Mouse (Mus musculus) small intestine, adult 2 months (tissue): ENCODE results near the gene Mlycd.

Experiments
- CTCF ChIP-seq: fragments of 200-500 bp; IDR thresholded peaks from 2 replicates; pipeline ENCODE4 v1.5.1; 2012; ENCODE audit warnings: low read depth, mild to moderate bottlenecking, control low read depth, inconsistent platforms, low read length, moderate library complexity, mixed read lengths; ENCODE audit not compliant: insufficient replicate concordance, insufficient read length; ENCODE audit errors: extremely low read depth
- POLR2A ChIP-seq: fragments of 200-500 bp; IDR thresholded peaks from 2 replicates; pipeline ENCODE4 v1.6.1; 2012; ENCODE audit warnings: low read depth, mild to moderate bottlenecking, control low read depth, inconsistent platforms, low read length, moderate library complexity

DNA sequence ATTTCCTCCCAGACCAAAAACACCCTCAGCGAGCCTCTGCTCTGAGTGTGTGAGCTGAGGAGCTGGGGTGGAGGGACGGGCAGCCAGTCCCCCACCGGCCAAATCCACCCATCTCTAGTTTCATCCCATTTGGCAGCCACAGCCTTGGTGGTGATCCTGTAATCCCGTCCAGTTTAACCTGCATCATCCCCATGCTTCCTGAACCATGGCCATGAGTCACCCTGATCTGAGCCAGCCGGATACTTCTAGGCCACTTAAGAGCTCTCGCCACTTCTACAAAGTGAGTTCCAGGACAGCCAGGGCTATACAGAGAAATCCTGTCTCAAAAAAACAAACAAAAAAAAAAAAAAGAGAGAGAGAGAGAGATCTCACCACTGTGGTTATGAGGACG, 33.7 kb downstream of the Mlycd start:
- TF ChIP-seq CTCF, result no peak
- no peak for TF ChIP-seq POLR2A
